Mouse (Mus musculus): ENCODE results near the gene Vat1l.

Vat1l gene

DNA sequence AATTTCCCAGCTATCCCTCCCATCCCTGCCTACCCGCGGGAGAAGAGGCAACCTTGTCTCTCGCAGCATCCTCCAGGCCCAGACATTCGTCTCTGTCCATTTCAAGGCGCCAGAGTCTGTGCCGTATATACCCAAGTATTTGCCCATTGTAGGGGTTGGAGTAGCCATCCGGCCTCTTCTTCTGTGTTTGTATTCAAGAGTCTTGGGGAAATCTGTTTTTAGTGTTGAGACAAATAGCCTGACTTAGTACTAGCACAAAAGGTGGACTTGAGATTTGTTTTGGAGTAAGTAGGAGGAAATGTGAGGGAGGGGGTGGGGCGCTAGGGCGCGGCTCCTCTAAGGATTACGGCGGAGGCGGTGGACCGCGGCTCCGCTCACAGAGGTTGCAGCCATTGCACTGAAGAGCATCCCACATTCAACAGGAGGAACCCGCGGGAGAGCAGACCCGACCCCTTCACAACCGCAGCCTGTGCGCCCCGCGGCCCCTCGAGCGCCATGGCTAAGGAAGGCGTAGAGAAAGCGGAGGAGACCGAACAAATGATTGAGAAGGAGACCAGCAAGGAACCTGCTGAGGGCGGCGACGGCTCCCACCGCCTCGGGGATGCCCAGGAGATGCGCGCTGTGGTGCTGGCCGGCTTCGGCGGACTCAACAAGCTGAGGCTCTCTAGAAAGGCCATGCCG, at the start of gene Vat1l:
TSS of gene Vat1l (plus strand) at position 392 of the 681 bp plus-strand sequence.
- no peak for DNase-seq (ENCODE audit: low spot score in 2 of 2)

DNA sequence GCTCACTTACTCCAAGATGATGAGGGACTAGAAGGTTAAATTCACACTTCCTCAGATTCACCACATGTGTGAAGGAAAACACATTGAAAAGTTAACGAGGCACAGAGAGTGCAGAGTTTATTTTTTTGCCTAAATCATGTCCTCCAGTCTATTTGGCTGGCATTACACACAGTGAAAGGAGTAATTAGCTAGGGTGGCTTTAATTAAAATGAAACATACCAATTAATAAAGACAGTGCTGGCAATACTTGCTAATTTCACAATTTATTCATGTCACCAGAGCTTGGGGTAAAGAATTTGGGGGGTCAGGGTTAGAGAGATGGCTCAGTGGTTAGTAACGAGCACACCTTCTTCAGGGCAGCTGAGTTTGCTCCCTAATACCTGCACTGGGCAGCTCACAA, 46.8 kb upstream of the Vat1l start:
- no peak for DNase-seq (ENCODE audit: low spot score in 2 of 2)

DNA sequence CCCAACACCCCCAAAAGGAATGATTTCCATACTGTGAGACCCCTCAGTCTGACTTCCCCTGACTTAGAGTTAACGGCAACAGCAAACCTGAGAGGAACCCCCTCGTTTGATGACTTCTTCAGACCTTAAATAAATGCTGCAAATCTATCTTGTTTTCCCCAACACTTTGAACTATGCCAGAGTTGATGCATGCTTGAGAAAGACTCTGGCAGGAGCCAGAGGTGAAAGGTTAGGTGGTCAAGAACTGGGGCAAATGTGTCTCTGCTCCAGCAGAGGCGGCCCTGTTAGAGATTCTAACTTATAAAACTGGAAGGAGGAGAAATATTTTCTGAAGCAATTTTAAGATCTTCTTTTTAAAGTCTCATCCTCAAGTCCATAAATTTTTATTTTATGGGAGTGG, 45.7 kb upstream of the Vat1l start:
- DNase-seq (ENCODE audit: low spot score in 2 of 2): no peak

DNA sequence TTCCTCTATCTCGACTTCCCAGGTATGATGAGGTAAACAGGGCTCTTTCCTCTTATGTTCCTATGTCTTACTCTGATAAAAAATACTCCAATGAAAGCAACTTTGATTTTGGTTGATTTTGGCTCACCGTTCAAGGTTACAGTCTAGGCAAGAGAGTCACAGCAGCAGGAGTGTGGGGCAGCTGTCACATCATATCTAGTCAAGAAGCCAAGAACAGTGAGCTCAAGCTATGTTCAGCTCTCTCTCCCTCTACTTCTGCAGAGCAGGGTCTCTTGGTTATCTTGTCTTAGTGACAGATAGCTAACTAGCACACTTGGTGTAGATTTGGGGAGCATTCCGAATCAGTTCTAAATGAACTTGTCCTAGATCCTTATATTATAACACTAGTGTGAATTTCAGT, 41.5 kb upstream of the Vat1l start:
- no peak for DNase-seq (ENCODE audit: low spot score in 2 of 2)

DNA sequence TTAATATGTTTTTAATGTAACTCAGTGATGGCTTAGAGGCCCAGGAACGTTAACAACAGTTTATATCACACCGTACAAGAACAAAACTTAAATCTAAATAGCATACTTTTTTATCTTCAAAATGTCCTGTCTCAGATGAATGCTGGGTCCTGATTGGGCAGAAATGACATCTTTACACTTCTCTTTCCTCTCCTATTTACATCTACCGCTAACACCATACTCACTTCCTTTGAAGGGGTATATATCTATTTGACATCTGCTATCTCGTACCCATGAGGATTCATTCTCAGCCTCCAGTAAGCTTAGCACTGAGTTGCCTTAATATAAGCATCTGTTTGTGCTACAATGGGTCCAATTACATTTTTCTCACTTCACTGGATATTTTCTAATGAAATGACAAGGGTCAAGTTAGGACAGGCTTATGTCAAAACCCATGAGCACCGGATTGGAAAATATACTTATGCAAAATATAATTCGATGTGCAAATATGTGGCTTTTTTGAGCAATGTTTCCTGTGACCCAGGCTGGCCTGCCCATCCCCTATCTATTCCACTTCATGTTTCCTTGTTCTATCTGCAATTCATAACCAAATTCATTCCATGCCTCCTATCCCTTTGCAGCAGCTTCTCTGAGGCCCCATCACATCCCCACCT, 40.8 kb upstream of the Vat1l start:
- DNase-seq (ENCODE audit: low spot score in 2 of 2): no peak

DNA sequence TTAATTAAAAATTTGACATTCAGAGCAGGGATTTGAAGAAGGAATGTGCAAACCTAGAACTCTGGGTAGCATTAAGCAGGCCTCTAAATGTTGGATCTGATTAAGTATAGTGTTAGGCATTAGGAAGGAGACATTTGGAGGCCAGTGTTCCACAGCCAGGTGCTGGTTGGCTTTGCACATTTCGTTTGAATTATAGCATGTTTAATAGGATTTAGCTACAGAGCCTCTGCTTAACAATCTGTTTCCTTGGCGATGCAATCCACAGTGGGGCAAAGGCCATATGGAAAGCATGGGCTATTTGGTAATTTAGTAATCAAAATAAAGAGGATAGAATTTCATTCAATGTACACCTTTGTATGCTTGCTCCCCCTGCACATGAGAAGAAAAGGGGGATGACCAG, 39.7 kb upstream of the Vat1l start:
- DNase-seq (ENCODE audit: low spot score in 2 of 2): no peak

DNA sequence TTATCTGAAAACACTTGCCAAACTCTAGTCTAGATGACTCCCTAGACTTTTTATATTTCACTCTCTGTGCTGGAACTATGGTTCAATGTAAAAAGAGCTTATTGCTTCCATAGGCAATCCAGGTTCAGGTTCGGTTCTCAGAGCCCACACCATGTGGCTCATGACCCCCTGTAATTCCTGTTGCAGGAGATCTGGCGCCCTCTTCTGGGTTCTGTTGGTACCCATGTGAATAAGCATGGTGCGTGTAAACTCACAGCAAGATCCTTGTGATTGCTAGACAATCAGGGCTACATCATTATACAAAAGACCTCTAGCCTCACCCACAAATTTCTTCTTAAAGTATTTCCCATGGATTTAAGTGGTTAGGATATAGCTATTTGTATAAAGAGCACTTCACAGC, 28.7 kb upstream of the Vat1l start:
- DNase-seq (ENCODE audit: low spot score in 2 of 2): no peak

DNA sequence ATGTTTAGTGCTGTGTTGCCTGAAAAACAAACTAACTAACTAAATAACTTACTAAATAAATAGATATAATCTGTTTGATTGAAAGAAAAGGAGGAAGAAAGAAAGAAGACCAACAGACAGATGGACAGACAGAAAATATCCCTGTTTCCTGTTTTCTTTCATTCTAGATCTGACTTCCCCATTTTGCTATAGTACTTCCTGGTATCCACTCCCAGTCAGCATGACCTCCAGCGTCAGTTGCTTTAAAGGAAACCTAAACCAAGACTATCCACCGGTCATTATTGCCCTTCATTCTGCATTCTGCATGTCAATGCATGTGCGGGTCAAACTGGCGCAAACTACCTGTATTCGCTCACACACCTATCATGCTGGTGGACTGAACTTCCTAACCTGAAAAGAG, 12.1 kb upstream of the Vat1l start:
- DNase-seq (ENCODE audit: low spot score in 2 of 2): no peak

DNA sequence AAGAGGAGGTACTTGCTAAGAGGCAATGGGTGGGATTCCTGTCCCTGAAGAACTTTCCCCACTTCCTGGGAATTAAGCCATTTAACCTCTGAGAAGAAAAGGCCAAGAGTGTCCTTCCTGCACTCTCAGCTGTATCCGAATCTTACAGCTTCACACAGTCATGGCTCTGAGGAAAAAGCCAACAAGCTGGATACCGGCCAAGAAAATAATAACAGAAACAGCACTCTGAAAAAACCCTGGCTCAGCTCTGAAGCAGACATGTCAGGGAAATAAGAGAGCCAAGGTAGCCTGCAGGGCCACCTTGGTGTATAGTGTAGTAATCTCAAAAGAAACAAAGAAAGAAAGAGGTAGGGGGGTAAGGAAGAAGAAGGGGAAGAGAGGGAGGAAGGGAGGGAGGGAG, 6.4 kb upstream of the Vat1l start:
- DNase-seq (ENCODE audit: low spot score in 2 of 2): no peak

DNA sequence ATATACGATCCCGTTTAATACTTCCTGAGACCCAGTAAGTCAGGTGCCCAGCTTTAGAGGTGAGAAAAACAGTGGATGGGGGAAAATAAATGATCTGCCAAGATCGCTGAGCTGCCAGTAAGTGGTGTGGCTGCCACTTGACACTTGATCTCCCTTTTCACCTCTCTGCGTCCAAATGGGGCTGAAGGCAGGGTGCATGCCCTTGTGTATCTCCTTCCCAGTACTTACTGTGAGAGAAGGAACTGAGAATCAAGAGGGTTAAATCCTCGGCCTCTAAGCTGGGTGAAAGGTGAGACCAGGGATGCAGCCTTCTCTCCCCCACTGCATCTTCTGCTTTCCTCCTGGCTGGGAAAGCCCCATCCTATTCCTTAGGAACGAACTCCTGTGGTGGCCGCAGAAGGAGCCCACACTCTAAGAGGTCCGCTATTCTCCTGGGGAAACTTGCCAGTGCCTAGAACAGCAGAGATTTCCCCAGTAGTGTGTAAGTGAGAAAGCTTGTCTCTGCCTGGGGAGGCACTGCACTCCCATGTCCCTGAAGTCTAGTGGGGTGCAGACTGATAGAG, 1.1 kb downstream of the Vat1l start:
- no peak for DNase-seq (ENCODE audit: low spot score in 2 of 2)

DNA sequence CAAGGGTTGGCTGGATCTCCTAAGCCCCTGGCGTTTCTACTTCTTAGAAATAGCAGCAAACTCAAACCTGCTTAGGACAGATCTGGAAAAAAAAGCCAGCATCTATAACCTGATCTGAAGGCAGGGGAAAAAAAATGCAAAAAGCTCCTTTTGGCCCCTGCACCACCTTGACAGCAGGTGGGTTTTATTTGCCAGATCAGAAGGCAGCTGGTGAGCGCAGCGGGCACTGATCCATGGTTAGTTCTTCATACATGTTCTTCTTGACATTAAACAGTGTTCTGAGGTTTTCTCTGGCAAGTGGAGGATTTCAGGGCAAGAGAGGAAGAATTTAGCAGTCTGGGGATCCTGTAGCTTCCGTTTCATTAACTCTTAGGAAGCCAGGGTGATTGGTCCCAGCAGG, 1.6 kb downstream of the Vat1l start:
- no peak for DNase-seq (ENCODE audit: low spot score in 2 of 2)

DNA sequence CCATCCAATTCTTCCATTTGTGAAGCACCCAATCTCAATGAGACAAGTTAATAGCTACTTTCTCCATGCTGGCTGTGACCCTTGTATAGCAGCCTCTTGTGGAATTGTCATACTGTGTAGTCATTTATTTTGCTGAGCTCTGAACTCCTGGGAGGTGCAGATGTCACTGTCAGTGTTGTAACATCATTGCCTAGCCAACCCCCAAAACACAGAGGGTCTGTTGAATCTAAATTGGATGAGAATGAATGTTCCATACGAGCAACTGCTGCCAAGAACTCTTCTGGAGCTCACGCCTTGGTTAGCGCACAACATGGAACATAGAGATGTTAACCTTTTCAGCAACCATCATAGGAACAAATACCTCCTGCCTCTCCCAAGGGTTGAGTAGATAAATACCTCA, 15.4 kb downstream of the Vat1l start:
- DNase-seq (ENCODE audit: low spot score in 2 of 2): no peak

DNA sequence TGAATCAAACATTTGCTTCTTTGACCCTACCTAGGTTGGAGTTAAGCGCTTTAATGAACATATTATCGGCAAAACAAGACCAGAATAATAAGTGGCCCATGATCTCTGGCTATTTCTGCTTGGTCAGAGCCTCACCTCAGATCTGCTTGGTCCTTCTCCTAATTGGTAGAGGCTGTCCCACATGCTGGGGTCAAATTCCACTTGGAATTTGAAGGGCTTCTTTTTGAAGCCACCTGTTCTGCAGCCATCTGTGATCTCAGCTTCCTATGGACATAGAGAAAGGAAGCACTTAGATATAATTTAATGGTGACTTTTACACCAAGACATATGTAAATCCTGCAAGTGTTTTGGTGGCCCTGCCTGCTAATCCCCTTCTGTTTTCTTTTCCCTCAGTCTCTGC, 16.6 kb downstream of the Vat1l start:
- DNase-seq (ENCODE audit: low spot score in 2 of 2): no peak

DNA sequence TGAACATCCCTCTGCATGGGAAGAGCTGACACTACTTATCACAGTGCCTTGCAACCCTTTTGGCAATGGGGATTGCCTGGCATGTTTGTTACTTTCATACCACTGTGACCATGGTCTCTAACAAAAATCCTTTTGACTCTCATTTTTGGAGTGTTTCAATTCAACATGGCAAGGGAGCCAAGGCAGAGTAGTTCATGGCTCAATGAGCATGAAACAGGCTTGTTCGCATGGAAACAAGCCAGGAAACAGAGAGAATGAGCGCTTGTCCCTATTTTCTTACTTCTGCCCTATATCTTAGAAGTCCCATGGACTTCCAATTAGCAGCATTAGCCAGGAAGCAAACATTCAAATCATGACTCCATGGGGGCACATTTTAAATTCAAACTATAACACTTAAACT, 18.6 kb downstream of the Vat1l start:
- no peak for DNase-seq (ENCODE audit: low spot score in 2 of 2)

DNA sequence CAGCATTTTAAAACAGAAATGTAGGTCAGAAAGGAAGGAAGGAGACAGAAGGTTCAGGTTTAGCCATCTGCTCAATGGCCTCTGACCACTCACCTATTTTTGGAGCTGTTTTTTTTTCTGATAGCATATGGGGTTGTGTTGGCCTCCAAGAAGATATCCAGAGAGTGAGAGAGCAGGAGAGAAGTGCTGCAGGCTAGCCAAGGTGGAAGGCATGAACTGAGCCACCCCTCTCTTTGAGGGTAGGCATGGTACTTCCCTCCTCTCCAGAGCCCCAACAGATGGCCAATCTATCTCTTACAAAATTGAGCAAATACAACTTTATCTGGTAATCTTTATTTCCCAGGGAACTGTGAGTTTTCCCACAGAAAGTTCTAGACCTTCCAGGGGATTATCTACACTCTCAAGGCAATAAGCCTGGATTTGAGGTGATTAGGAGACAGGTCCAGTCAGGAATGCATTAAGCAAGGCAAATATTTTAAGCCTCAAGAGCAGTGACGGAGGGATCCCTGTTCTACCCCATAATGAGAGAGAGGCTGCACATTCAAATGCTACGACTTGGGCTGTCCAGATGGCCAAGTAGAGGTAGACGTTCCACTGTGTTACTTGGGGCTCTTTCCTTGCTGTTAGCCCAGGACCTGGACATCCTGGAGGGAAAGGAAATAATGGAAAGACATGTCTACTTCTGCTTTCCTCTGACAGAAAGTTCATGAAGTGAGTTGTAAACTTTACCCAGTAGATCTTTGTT, 46.1 kb downstream of the Vat1l start:
- DNase-seq (ENCODE audit: low spot score in 2 of 2): no peak

DNA sequence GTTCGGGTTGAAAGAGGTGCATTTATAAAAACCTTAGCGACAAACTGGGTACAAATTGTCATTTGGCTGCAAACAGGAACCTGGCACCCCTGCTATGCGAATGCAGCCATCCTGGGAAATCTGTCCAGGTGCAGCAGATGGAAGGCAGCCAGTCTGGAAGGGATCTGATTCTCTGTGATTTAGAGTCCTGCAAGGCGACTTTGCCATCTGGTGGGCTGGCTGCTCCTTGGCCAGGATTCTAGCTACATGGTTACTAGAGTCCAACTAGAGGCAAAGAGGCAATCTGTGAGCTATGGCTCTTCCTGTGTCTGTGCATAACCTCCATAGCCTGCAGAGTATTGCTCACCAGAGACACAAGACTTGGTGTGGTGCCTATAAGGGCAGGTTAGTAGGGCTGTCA, 53.3 kb downstream of the Vat1l start:
- DNase-seq (ENCODE audit: low spot score in 2 of 2): no peak

DNA sequence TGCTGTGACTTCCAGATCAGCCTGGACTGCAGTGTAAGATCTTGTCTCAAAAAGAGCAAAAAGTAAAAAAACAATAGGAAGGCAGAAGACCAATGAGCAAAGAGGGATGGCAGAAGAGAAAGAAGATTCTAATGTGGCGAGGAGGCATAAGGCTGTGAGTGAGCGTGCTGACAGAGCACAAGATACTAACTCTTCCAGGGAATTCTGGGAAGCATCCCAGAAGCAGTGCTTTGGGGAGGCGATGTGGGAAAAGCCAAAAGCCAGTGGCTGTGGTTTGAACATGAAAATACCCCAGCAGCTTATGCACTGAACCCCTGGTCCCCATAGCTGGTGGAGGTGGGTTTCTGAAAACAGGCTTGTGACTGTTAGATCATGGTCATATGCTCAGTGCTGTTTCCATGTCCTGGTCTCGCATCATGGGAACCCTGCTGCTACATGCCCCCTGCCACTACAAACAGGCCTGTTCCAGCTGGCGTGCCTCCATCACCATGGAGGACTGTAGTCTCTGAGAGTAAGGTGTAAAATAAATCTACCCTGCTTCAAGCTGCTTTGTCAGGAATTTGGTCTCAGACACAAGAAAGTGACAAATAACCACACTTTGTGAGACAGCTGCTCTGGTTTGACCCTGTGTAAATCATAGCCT, 54.4 kb downstream of the Vat1l start:
- no peak for DNase-seq (ENCODE audit: low spot score in 2 of 2)

DNA sequence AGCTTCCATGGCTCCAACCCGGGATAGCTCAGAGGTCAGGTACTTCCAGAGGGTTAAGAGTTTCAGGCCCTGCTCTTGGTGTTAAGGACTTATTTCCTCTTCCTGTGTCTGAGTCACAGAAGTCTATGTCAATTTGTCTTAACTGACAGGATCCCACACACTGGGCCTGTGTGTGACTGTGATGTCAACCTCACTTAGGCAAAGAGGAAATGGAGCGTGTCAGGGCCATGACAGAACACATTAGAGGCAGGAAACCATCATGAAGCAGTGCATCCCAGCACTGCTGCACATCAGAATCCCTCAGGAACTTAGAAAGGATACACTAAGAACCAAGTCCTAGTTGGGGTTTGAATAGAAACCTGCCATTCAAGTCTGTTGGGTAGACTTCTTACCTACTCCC, 56.9 kb downstream of the Vat1l start:
- no peak for DNase-seq (ENCODE audit: low spot score in 2 of 2)

DNA sequence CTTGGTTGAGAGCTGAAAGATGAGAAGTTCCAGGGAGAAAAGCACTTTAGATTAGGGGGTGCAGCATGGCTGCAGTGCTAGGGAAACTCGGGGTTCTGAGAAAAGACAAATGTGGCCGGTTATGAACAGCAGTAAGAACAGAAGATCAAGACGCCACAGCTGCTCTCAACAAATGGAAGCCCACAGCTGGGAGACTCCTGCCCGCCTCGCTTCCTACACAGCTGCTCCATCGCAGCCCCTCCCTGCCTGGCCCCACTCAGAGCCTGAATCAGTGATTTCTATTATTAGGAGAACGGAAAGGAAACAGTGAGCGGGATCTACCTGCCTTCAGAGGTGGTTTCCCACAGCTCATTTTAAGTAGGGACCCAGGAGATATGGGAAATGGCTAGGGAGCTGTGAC, 69.1 kb downstream of the Vat1l start:
- no peak for DNase-seq (ENCODE audit: low spot score in 2 of 2)

DNA sequence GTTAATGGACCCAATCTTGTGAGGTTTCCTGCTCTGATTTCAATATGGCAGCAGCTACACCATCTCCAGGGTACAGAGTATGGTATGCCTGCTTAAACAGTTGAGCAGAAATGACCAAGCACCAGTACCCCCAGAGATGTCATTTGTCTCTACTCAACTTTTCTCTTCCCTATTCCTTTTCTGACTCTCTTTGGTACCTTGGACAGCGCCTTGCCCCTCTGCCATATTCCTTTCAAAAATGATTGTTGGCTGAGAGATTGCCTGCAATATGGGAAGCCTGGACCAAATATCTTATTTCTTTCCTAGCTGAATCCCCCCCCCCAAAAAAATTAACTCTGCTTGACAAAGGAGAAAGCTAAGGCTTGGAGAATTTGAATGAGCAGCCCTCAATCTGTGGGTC, 75.7 kb downstream of the Vat1l start:
- no peak for DNase-seq (ENCODE audit: low spot score in 2 of 2)

DNA sequence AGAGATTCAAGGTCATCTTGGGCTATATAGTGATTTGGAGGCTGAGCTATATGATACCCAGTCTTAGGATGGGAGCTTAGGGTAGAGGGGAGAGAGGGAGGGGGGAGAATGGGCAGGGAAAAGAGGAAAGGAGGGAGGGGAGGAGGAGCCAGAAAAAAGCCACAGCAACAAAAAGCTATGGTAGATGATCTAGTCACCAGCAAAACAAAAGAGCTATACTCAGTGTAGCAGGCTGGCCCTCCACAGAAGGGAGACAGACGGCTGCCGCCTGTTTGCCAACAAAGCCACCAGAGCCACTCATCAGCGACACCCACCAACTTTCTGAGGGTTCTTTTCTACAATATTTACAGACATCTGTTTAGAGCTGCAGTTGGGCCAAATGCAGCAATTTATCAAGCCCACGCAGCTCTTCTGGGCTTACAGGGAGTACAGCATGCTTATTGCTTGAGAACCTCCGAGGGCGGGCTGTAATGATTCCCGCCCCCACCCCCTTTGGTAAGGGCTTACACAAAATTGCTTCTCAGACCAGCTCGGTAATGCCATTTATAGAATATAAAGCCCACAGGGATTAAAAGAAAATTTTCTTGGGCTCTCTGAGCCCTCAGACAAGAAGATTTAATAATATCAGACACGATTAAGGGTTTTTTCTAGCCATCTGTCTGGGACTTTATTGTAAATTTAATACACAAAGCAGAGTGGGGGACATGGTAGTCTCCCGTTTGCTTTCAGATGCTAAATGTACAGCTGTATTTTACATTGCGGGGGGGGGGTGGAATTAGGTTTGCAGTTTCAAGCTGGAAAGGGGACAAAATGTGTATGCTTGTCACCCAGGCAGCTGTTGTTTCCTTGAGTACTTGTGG, 89.7 kb downstream of the Vat1l start:
- DNase-seq (ENCODE audit: low spot score in 2 of 2): no peak

DNA sequence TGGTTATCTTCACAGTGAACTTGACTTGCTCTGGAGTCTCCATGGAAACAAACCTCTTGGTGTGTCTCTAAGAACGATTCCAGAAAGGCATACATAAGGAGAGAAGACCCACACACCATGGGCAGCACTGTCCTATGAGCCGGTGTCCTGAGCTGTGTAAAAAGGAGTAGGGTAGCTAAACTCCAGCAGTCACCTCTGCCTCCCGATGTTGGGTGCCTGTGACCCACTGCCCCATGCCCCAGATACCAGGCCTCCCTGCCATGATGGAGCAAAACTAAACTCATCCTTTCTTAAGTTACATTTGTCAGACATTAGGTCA, 90.3 kb downstream of the Vat1l start:
- no peak for DNase-seq (ENCODE audit: low spot score in 2 of 2)
